Mouse (Mus musculus) lung, adult 2 months (tissue): ENCODE results near the gene Gtf2e1. TPM values are rescaled to one million over a fixed set of nuclear protein-coding genes. Genes with fewer than 3 reads are reported as not detected.

Experiments used
- DNase-seq: peaks from one replicate; pipeline ENCODE4 v3.0.0; 2022
- H3K4me1 ChIP-seq: fragments of 200-500 bp; 2 replicates; pipeline ENCODE4 v1.6.1; 2011; ENCODE audit warnings: low read length; ENCODE audit not compliant: control insufficient read depth, insufficient read depth
- H3K4me3 ChIP-seq: fragments of 200-500 bp; replicated peaks from 2 replicates; pipeline ENCODE3; 2011; ENCODE audit warnings: low read depth, mild to moderate bottlenecking, control low read depth, low read length; ENCODE audit errors: extremely low read depth
- CTCF ChIP-seq: fragments of 200-500 bp; IDR thresholded peaks from 2 replicates; pipeline ENCODE4 v1.5.1; 2011; ENCODE audit warnings: mild to moderate bottlenecking, low read length, control low read depth; ENCODE audit not compliant: insufficient read depth
- POLR2A ChIP-seq: fragments of 200-500 bp; IDR thresholded peaks from 2 replicates; pipeline ENCODE4 v1.6.1; 2011; ENCODE audit warnings: low read depth, mild to moderate bottlenecking, control low read depth, low read length, borderline replicate concordance; ENCODE audit errors: extremely low read depth
- WGBS: fragments of 180-500 bp; shearing (Covaris S2); methylation state at CpG from one replicate; pipeline ENCODE4 v1.1.7; 2018; 5-methylcytosine and 5-hydroxymethylcytosine counted together
- polyA plus RNA-seq: library from polyadenylated mRNA; depleted of rRNA; stranded (reverse); fragments of >200 nt; gene quantifications from 2 replicates; pipeline ENCODE4 v1.2.3, GENCODE M21; 2012; rRNA removed

Gtf2e1 gene
- 3.7 and 5.0 TPM in 2 replicates for polyA plus RNA-seq

DNA sequence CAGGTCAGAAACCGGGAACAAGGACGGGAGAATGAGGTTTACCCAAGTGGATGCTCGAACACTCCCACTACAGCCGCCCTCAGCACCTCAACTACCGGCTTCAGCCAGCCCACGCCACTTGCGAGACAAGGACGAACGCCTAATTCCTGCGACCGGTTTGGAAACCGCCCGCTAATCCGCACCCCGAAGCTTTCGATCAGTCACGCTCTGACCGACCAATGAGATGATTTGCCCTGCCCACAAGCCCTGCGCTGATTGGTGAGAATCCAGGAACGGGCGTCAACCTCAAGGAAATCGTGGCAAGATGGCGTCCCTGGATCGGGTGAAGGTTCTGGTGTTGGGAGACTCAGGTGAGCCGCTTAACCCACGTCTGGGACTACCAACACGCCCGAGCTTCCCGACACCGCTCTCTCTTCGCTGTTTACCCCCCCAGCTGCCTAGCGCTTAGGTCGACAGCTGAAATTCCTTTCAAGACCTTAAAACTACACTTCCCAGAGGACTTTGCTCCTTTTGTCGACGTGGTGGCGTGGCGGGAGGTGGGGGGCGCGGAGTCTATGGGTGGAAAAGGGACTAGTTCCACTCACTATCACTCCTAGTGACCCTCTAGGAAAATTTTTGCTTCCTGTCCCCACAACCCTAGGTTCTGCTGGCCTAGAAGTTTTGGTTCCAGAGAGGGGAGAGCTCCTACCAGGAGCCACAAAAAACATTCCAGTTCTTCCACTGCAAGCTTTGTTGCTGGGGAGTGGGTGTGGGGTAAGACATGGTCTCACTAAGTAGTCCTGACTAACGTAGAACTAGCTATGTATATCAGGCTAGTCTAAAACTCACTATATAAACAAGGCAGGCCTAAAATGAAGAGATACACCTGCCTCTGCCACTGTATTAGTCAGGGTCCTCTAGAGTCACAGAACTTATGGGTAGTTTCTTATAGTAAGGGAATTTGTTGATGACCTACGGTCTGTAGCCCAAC, at the start of gene Gtf2e1, which contains the start of gene Rabl3:
Gene Gtf2e1 (minus strand): TSS at position 179 of the 970 bp plus-strand sequence.
Gene Rabl3 (plus strand): TSS at position 275 of the 970 bp plus-strand sequence.
- peak; percentile 98 for DNase-seq
- peak within 1 kb of the TSS; percentile 99 for H3K4me3 ChIP-seq
- WGBS: 1% methylated on average over 41 of the region's 41 CpGs
- TF ChIP-seq POLR2A: peak; percentile 79; the same call in 1 of the 2 replicates
- no peak for TF ChIP-seq CTCF
- no peaks in the 10 kb centered on the region for H3K4me1 ChIP-seq

DNA sequence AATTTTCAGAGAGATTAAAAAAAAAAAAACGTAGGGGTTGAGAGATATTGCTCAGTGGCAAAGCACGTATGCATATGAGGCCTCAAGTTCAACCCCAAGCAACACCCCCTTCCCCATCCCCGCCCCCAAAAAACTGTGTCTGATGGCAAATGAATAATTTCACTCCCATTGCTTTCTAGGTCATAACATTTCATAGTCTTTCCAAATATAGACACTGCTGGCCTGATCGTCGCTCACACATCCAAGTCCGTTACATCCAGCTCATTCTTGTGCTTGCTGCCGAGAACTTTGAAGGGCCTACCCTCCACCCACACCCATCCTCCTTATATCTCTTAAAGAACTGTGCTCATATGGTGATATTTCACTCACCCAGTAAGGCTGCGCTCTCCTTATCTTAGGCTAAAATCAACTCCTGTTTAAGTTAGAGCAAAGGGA, 45.6 kb upstream of the Gtf2e1 start:
- TF ChIP-seq CTCF: no peak
- no peak for TF ChIP-seq POLR2A
- 79% methylated on average over 8 of the region's 8 CpGs for WGBS
- no peak for DNase-seq
- no peaks in the 10 kb centered on the region for H3K4me1 ChIP-seq
- H3K4me3 ChIP-seq: no peak overlapping the region

DNA sequence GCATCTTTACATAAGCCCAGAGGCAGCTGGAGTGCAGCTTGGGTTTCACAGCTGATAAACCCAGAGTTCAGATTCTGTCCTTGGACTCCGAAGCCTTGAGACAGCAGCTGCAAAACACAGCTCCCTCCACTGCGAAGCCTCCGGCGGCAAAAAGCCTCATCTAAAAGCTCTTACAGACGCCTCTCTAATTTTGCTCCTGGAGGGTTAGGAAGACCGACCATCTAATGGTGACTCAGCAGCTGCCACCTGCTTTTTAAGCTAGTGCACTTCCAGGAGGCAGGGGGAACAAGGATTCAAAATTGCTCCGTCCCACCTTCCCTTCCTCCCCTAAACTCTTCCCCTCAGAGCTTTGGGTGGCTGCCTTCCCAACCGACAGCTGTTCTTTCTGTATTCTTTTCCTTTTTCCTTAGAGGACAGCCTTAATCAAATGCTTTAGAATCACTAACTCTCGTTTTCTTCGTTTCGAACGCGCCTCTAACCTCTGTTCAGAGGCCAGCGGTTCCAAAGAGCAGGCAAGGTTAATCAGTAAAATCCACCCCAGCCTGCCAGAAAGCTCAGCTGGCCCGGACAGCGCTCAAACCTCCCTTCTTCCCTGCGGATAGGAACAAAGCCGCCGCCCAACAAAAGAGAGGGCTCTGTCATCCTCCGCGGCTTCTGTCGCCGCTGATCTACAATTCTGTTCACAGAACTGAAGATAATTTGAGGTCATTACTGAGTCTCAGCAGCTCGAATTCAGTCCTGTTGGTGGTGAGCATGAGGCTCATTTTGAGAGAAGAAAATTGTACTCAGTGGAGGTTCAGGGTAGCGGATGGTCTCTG, 44.8 kb upstream of the Gtf2e1 start:
- DNase-seq: peak; percentile 17
- H3K4me3 ChIP-seq: no peak overlapping the region
- TF ChIP-seq CTCF (no peak), POLR2A (no peak)
- 10% methylated on average over 25 of the region's 25 CpGs for WGBS
- H3K4me1 ChIP-seq: no peaks in the 10 kb centered on the region

DNA sequence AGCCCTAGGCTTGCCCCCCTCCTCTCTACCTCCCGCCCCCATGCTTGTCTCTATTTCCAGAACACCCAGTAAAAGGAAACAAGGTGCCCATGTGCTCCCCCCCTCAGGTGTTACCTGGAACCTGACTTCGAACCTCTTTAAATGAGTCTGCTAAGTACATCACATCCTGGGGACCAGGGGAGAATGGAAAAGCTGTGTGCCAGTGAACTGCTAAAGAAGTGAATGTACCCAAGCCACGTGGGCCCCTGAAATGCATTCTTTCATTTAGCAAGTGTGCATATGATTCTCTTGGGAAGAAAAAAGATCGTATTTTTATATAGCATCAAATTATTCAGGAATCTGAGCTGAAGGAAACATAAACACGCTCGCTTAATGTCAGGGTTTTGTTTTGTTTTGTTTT, 44.2 kb upstream of the Gtf2e1 start:
- 46% methylated on average over 6 of the region's 6 CpGs for WGBS
- DNase-seq: no peak
- no peak overlapping the region for H3K4me3 ChIP-seq
- H3K4me1 ChIP-seq: no peaks in the 10 kb centered on the region
- TF ChIP-seq POLR2A (no peak), CTCF (no peak)

DNA sequence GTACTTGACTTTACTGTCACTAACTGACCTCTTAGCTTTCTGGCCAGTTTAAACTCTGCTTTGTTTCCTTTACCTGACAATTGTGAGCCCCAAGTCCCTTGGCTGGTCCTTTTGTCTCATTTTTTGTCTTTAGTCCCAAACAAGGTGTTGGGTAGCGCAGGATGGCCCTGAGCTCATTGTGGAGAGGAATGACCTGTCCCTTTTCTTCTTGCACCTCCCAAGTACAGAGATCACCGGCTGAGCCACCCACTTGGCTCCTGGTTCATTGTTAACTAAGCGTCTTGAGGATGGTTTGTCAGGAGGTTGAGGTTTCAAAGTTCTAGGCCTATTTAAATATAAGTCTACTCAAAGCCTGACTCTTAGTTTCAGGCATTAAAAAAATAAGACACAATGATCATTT, 43.7 kb upstream of the Gtf2e1 start:
- Histone ChIP-seq H3K4me3 (no peak overlapping the region), H3K4me1 (no peaks in the 10 kb centered on the region)
- DNase-seq: no peak
- TF ChIP-seq POLR2A: no peak
- no peak for TF ChIP-seq CTCF
- WGBS: 92% methylated on average over 3 of the region's 3 CpGs

DNA sequence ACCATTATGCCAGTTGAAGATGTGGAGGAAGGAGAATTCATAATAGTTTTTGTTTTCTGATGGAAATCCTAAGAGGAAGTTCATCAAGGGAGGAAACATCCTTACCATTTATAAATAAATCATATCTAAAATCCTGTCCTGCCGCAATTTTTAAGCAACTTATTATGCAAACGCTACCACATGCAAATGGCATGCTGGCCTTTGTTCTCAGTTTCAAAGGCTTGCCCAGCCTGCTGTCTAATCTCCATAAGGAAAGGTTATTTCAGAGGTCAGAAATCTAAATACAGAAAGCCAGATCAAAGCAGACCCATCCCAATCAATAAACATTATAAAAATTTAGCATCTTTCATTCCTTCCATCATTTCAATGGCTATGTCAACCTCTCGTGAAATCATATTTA, 42.3 kb upstream of the Gtf2e1 start:
- DNase-seq: no peak
- WGBS: 76% methylated on average over 3 of the region's 3 CpGs
- Histone ChIP-seq H3K4me1 (no peaks in the 10 kb centered on the region), H3K4me3 (no peak overlapping the region)
- TF ChIP-seq CTCF (no peak), POLR2A (no peak)

DNA sequence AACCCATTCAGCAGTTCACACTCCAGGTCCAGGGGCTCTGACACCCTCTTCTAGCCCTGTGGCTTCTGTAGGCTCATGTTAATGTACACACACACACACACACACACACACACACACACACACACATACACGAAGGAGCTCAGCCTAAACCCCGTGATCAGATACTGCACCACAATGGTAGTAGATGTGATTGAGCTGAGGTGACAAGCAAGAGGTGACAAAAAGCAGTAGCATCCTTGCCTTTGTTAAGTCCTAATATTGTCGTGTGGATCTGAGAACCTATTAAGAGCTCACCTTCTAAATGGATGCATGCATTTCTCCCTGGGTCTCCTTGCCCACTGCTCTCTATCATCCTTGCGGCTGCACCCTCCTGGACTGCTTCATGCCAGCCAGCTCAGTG, 41.1 kb upstream of the Gtf2e1 start:
- Histone ChIP-seq H3K4me1 (no peaks in the 10 kb centered on the region), H3K4me3 (no peak overlapping the region)
- no peak for TF ChIP-seq CTCF
- TF ChIP-seq POLR2A: no peak
- no peak for DNase-seq
- WGBS: 92% methylated on average over 4 of the region's 4 CpGs

DNA sequence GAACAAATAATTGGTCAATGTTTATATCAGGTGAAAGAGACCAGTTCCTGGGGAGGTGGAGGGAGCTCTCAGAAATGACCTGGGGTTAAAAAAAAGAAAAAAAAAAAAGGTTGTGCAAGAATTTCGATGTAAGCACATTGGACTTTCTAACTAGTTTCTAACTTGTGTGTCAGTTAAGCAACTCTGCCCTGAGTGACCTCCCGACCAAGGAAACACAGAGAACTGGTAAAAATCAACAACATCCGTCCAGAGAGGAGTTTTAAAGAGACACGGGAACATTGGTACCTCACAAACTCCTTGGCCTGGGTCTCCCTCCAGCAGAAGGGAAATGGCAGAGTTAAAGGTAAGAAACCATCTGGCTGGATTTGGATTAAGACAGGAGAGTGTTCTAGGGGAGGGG, 40.4 kb upstream of the Gtf2e1 start, which contains the start of gene Hgd:
Gene Hgd (plus strand): TSS at position 160 of the 400 bp plus-strand sequence.
- WGBS: 46% methylated on average over 4 of the region's 4 CpGs
- H3K4me1 ChIP-seq: no peaks in the 10 kb centered on the region
- TF ChIP-seq CTCF (no peak), POLR2A (no peak)
- DNase-seq: no peak
- H3K4me3 ChIP-seq: no peak within 1 kb of the TSS

DNA sequence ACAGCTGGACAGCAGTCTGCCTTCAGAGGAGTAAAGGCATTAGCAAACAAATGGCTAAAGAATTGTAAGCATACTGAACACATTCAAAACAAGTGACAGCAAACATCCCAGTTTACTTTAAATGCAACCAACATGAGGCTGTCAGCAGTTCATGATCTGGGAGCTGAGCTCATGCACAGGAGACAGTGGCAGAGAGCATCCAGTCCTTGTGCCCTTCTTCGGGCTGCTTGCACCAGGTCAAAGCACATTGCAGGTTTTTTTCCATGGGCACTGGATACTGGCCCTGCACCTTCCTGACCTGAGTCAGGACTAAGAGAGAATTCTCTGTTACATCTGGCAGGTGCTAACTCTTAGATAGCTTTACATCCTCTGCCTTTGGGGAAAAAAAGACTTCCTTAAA, 40.0 kb upstream of the Gtf2e1 start:
- no peak for DNase-seq
- WGBS: 50% methylated on average over 1 of the region's 1 CpGs

DNA sequence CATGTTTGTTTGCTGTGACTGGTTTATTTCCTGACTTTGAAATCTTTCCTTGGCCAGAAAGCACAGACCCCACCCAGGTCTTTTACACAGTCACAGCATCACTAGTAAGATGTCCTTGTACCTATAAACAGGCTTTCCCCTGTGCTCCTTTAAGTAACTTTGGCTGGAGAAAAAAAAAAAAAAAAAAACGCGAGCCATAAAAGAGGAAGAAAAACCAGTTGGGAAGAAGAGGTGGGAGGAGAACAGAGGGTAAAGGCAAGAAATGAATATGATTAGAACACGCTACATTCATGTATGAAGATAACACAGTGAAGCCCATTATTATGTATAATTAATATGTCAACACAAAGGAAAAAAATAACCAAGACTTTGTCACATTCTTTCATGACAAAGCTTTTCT, 35.7 kb upstream of the Gtf2e1 start:
- TF ChIP-seq POLR2A: no peak
- TF ChIP-seq CTCF: no peak
- DNase-seq: no peak
- Histone ChIP-seq H3K4me3 (no peak overlapping the region), H3K4me1 (no peaks in the 10 kb centered on the region)
- 60% methylated on average over 3 of the region's 3 CpGs for WGBS

More for the DNA sequence above, 40.0 kb upstream of the Gtf2e1 start:
- Histone ChIP-seq H3K4me1 (no peaks in the 10 kb centered on the region), H3K4me3 (no peak overlapping the region)
- no peak for TF ChIP-seq POLR2A
- TF ChIP-seq CTCF: no peak
